Mouse (Mus musculus): ENCODE results near the gene Egln1. TPM values are rescaled to one million over a fixed set of nuclear protein-coding genes. Genes with fewer than 3 reads are reported as not detected.

The Egln1 gene
- polyA plus RNA-seq, 1 experiment from 2014 or later: 17.8 TPM

- peaks cover 34% of the 10 kb centered on the region for H3K4me1 ChIP-seq (ENCODE audit: control insufficient read depth, insufficient read depth, low read length)
- ATAC-seq (replicated peaks; ENCODE audit: extremely low read depth, insufficient read depth, low FRiP score): no peak
- peaks cover 3% of the 10 kb centered on the region for H3K9me3 ChIP-seq (replicated peaks; ENCODE audit: control insufficient read depth, low read length)
- peak overlapping the region; percentile 96 for H3K27ac ChIP-seq (ENCODE audit: low read length)
- H3K9ac ChIP-seq (ENCODE audit: low read length): 0 out of 2 replicates have a peak overlapping the region, but pooled peaks have one; percentile 9
- peaks cover 54% of the 10 kb centered on the region for H3K36me3 ChIP-seq (ENCODE audit: control insufficient read depth, insufficient read depth)
- no peak overlapping the region for H3K4me3 ChIP-seq (ENCODE audit: low read length)
- H3K27me3 ChIP-seq (ENCODE audit: control insufficient read depth, insufficient read depth, low read length): no peaks in the 10 kb centered on the region
- H3K4me2 ChIP-seq (ENCODE audit: low read depth, low read length): no peak overlapping the region
These were observed 89.7 kb downstream of the Egln1 start for GRCm38 (mm10) chr8:124859466-124859865.

Other genes with a start within 250 kb of the Egln1 start
- 27.5 and 28.2 TPM in 2 replicates for gene Ttc13, start 227.3 kb downstream of the Egln1 start, polyA plus RNA-seq (2015; fragmentation: Nextera tagmentation; extraction: Ambion mirVana)
- gene Arv1, start 227.2 kb downstream of the Egln1 start, polyA plus RNA-seq (2015; fragmentation: Nextera tagmentation; extraction: Ambion mirVana): 15.8 and 16.0 TPM in 2 replicates
- 1.6 and 1.9 TPM in 2 replicates for gene Fam89a, start 197.5 kb downstream of the Egln1 start, polyA plus RNA-seq (2015; fragmentation: Nextera tagmentation; extraction: Ambion mirVana)
- 0.14 and 0.17 TPM in 2 replicates for gene Trim67, start 156.2 kb downstream of the Egln1 start, polyA plus RNA-seq (2015; fragmentation: Nextera tagmentation; extraction: Ambion mirVana)
- 120 and 129 TPM in 2 replicates for gene Gnpat, start 86.3 kb downstream of the Egln1 start, polyA plus RNA-seq (2015; fragmentation: Nextera tagmentation; extraction: Ambion mirVana)
- 51.4 and 52.2 TPM in 2 replicates for gene 2810004N23Rik, start 86.2 kb downstream of the Egln1 start, polyA plus RNA-seq (2015; fragmentation: Nextera tagmentation; extraction: Ambion mirVana)
- gene Exoc8, start 51.6 kb downstream of the Egln1 start, polyA plus RNA-seq (2015; fragmentation: Nextera tagmentation; extraction: Ambion mirVana): 6.9 and 7.3 TPM in 2 replicates
- 8.3 and 8.5 TPM in 2 replicates for gene Sprtn, start 51.4 kb downstream of the Egln1 start, polyA plus RNA-seq (2015; fragmentation: Nextera tagmentation; extraction: Ambion mirVana)
- 91.8 and 98.2 TPM in 2 replicates for gene Tsnax, start 63.7 kb upstream of the Egln1 start, polyA plus RNA-seq (2015; fragmentation: Nextera tagmentation; extraction: Ambion mirVana)
- gene Disc1, start 104.9 kb upstream of the Egln1 start, polyA plus RNA-seq (2015; fragmentation: Nextera tagmentation; extraction: Ambion mirVana): 2.3 TPM in 2 replicates

All from heart, embryonic 16.5 days (tissue).